Mouse (Mus musculus): Measurements from ENCODE around the gene Vmn1r143. TPM values are rescaled to one million over a fixed set of nuclear protein-coding genes. Genes with fewer than 3 reads are reported as not detected.
"Not testable (repeated sequence)": the region's sequence is repeated elsewhere in the genome, so short reads cannot be mapped to it uniquely, and the experiment has no call there.

Vmn1r143 gene
- not detected in 2 replicates for polyA plus RNA-seq (2014; fragmentation: Nextera tagmentation; extraction: Ambion mirVana)

DNA sequence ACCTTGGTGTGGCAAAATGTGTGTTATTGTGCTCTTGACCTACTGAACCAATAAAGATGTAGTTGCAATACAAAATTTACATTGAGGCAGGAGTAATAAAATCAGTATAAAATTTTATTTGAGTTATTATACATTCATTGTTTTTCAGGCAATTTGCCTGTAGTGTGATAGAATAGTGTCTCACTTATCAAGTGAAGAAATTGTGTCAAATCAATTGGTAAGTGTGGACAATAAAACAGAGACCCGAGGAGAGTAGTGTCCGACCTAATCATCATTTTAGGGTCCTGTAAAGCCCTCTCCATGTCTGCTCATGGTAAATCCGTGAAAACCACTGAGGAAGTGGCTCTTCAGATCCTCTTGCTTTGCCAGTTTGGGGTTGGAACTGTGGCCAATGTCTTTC, at the start of gene Vmn1r143:
TSS of gene Vmn1r143 (plus strand) at position 301 of the 400 bp plus-strand sequence.
- not testable (repeated sequence) for H3K27me3 ChIP-seq (replicated peaks; ENCODE audit: control insufficient read depth, insufficient read depth, low read length); H3K9me3 ChIP-seq (replicated peaks; ENCODE audit: control insufficient read depth, low read length); H3K36me3 ChIP-seq (ENCODE audit: control insufficient read depth, insufficient read depth, low read length); H3K4me3 ChIP-seq (ENCODE audit: low read depth, low read length); H3K4me2 ChIP-seq (ENCODE audit: low read length); DNase-seq (ENCODE audit: low spot score); H3K9ac ChIP-seq (ENCODE audit: low read length); H3K27ac ChIP-seq (ENCODE audit: low read depth, low read length); ATAC-seq; H3K4me1 ChIP-seq (ENCODE audit: control insufficient read depth, insufficient read depth, low read length)
- no CpG with 5 or more reads among the region's 3 CpGs for WGBS

DNA sequence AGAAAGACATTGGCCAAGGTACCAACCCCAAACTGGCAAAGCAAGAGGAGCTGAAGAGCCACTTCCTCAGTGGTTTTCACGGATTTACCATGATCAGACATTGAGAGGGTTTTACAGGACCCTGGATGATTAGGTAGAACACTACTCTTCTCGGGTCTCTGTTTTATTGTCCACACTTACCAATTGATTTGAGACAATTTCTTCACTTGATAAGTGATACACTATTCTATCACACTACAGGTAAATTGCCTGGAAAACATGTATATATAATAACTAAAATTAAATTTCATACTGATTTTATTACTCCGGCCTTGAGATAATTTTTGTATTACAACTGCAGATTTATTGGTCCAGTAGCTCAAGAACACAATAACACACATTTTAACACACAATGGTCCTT, 25.2 kb upstream of the Vmn1r143 start, which contains the start of gene Vmn1r142:
TSS of gene Vmn1r142 (minus strand) at position 101 of the 400 bp plus-strand sequence.
- no CpG with 5 or more reads among the region's 3 CpGs for WGBS

DNA sequence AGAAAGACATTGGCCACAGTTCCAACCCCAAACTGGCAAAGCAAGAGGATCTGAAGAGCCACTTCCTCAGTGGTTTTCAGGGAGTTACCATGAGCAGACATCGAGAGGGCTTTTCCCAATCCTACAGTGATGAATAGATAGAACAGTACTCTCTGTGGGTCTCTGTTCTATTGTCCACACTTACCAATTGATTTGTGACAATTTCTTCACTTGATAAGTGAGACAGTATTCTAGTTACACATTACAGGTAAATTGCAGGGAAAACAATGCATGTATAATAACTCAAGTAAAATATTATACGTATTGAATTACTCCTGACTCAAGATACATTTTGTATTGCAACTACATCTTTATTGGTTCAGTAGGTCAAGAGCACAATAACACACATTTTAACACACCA, 12.0 kb downstream of the Vmn1r143 start, which contains the start of gene Gm8653:
TSS of gene Gm8653 (minus strand) at position 101 of the 400 bp plus-strand sequence.
- WGBS = no CpG with 5 or more reads among the region's 2 CpGs
- H3K9me3 ChIP-seq (replicated peaks; ENCODE audit: control insufficient read depth, low read length); DNase-seq (ENCODE audit: low spot score); H3K4me1 ChIP-seq (ENCODE audit: control insufficient read depth, insufficient read depth, low read length); H3K36me3 ChIP-seq (ENCODE audit: control insufficient read depth, insufficient read depth, low read length); H3K27ac ChIP-seq (ENCODE audit: low read depth, low read length); H3K9ac ChIP-seq (ENCODE audit: low read length); H3K27me3 ChIP-seq (replicated peaks; ENCODE audit: control insufficient read depth, insufficient read depth, low read length); ATAC-seq; H3K4me2 ChIP-seq (ENCODE audit: low read length); H3K4me3 ChIP-seq (ENCODE audit: low read depth, low read length): not testable (repeated sequence)

More for the DNA sequence above, 25.2 kb upstream of the Vmn1r143 start, which contains the start of gene Vmn1r142:
- not testable (repeated sequence) for H3K4me3 ChIP-seq (ENCODE audit: low read depth, low read length); ATAC-seq; H3K4me1 ChIP-seq (ENCODE audit: control insufficient read depth, insufficient read depth, low read length); H3K9ac ChIP-seq (ENCODE audit: low read length); H3K36me3 ChIP-seq (ENCODE audit: control insufficient read depth, insufficient read depth, low read length); H3K9me3 ChIP-seq (replicated peaks; ENCODE audit: control insufficient read depth, low read length); H3K4me2 ChIP-seq (ENCODE audit: low read length); H3K27me3 ChIP-seq (replicated peaks; ENCODE audit: control insufficient read depth, insufficient read depth, low read length); H3K27ac ChIP-seq (ENCODE audit: low read depth, low read length); DNase-seq (ENCODE audit: low spot score)

DNA sequence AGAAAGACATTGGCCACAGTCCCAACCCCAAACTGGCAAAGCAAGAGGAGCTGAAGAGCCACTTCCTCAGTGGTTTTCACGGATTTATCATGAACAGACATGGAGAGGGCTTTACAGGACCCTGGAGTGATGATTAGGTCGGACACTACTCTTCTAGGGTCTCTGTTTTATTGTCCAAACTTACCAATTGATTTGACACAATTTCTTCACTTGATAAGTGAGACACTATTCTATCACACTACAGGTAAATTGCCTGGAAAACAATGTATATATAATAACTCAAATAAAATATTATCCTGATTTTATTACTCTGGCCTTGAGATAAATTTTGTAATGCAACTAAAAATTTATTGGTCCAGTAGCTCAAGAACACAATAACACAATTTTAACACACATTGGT, 40.2 kb downstream of the Vmn1r143 start, which contains the start of gene Gm8453:
TSS of gene Gm8453 (minus strand) at position 101 of the 400 bp plus-strand sequence.
- not testable (repeated sequence) for H3K27me3 ChIP-seq (replicated peaks; ENCODE audit: control insufficient read depth, insufficient read depth, low read length); H3K4me1 ChIP-seq (ENCODE audit: control insufficient read depth, insufficient read depth, low read length); ATAC-seq; H3K9ac ChIP-seq (ENCODE audit: low read length); H3K4me2 ChIP-seq (ENCODE audit: low read length); H3K36me3 ChIP-seq (ENCODE audit: control insufficient read depth, insufficient read depth, low read length); DNase-seq (ENCODE audit: low spot score); H3K4me3 ChIP-seq (ENCODE audit: low read depth, low read length); H3K27ac ChIP-seq (ENCODE audit: low read depth, low read length); H3K9me3 ChIP-seq (replicated peaks; ENCODE audit: control insufficient read depth, low read length)
- WGBS = 21% methylated on average over 1 of the region's 2 CpGs

Other genes with a start within 250 kb of the Vmn1r143 start
- gene Vmn1r137, start 194.8 kb upstream of the Vmn1r143 start, polyA plus RNA-seq (2014; fragmentation: Nextera tagmentation; extraction: Ambion mirVana) = not detected in 2 replicates
- not detected in 2 replicates for gene Vmn1r138, start 160.5 kb upstream of the Vmn1r143 start, polyA plus RNA-seq (2014; fragmentation: Nextera tagmentation; extraction: Ambion mirVana)
- not detected in 2 replicates for gene Gm6176, start 133.1 kb upstream of the Vmn1r143 start, polyA plus RNA-seq (2014; fragmentation: Nextera tagmentation; extraction: Ambion mirVana)
- gene Vmn1r139, start 120.3 kb upstream of the Vmn1r143 start, polyA plus RNA-seq (2014; fragmentation: Nextera tagmentation; extraction: Ambion mirVana) = not detected in 2 replicates
- gene Gm16451, start 71.1 kb upstream of the Vmn1r143 start, polyA plus RNA-seq (2014; fragmentation: Nextera tagmentation; extraction: Ambion mirVana) = not detected in 2 replicates
- not detected in 2 replicates for gene Gm10666, start 54.6 kb upstream of the Vmn1r143 start, polyA plus RNA-seq (2014; fragmentation: Nextera tagmentation; extraction: Ambion mirVana)
- not detected in 2 replicates for gene Vmn1r142, start 25.3 kb upstream of the Vmn1r143 start, polyA plus RNA-seq (2014; fragmentation: Nextera tagmentation; extraction: Ambion mirVana)
- not detected in 2 replicates for gene Gm8653, start 11.9 kb downstream of the Vmn1r143 start, polyA plus RNA-seq (2014; fragmentation: Nextera tagmentation; extraction: Ambion mirVana)
- gene Gm8453, start 40.1 kb downstream of the Vmn1r143 start, polyA plus RNA-seq (2014; fragmentation: Nextera tagmentation; extraction: Ambion mirVana) = not detected in 2 replicates
- not detected in 2 replicates for gene Gm4187, start 140.3 kb downstream of the Vmn1r143 start, polyA plus RNA-seq (2014; fragmentation: Nextera tagmentation; extraction: Ambion mirVana)
- not detected in 2 replicates for gene Gm8660, start 181.7 kb downstream of the Vmn1r143 start, polyA plus RNA-seq (2014; fragmentation: Nextera tagmentation; extraction: Ambion mirVana)
- not detected in 2 replicates for gene Vmn1r148, start 224.2 kb downstream of the Vmn1r143 start, polyA plus RNA-seq (2014; fragmentation: Nextera tagmentation; extraction: Ambion mirVana)
- gene Vmn1r149, start 248.9 kb downstream of the Vmn1r143 start, polyA plus RNA-seq (2014; fragmentation: Nextera tagmentation; extraction: Ambion mirVana) = not detected in 2 replicates